Mouse (Mus musculus): ENCODE data around the gene Arhgef9. TPM values are rescaled to one million over a fixed set of nuclear protein-coding genes. Genes with fewer than 3 reads are reported as not detected.

Gene Arhgef9
- polyA plus RNA-seq, 1 experiment from 2014 or later: 38.9 TPM

Other genes starting within 250 kb of the Arhgef9 start
- 3.1 and 4.5 TPM in 2 replicates for gene Spin4, start 170.2 kb downstream of the Arhgef9 start, polyA plus RNA-seq (2015; fragmentation: Nextera tagmentation; extraction: Ambion mirVana)
- 12.0 and 12.5 TPM in 2 replicates for gene Amer1, start 248.0 kb upstream of the Arhgef9 start, polyA plus RNA-seq (2015; fragmentation: Nextera tagmentation; extraction: Ambion mirVana)